ENCODE assay signal across 15 mouse cellular contexts in genomic region chr10:93303231-93303630, GRCm38 (mm10). TPM values are rescaled to one million over a fixed set of nuclear protein-coding genes. Genes with fewer than 3 reads are reported as not detected.
A peak's percentile ranks its signal among the peaks of the same experiment; 100 is the strongest.
DNase-seq lines count a peak whose midpoint lies in the region; ATAC-seq and TF ChIP-seq lines count a peak whose summit lies in the region.
"Had no signal": no experiment of that assay in that cellular context is flagged by ENCODE, and none has a peak within 500 bp of the region (broad histone marks: within the 10 kb centered on the region; RNA-seq: fewer than 3 reads in every experiment).

No protein-coding gene starts in this region.

- H3K4me2 ChIP-seq in liver, embryonic 13.5 days = no peak overlapping the region
- H3K4me2 ChIP-seq in liver, embryonic 12.5 days = no peak overlapping the region
- no peak overlapping the region for H3K4me2 ChIP-seq in embryonic facial prominence, embryonic 13.5 days
- H3K4me2 ChIP-seq: hindbrain, embryonic 14.5 days; intestine, embryonic 15.5 days; liver, embryonic 15.5 days had no signal

- ATAC-seq in liver, embryonic 13.5 days (ENCODE audit: low read depth) = no peak
- no peak for ATAC-seq in liver, embryonic 12.5 days
- no peak for ATAC-seq in embryonic facial prominence, embryonic 13.5 days (ENCODE audit: insufficient number of reproducible peaks, insufficient read depth, low FRiP score, low TSS enrichment, low read depth)
- ATAC-seq: forebrain, embryonic 16.5 days; intestine, embryonic 15.5 days had no signal

- 79% methylated on average over 4 of the region's 4 CpGs for WGBS in kidney, adult 2 months
- WGBS in liver, embryonic 13.5 days (ENCODE audit: insufficient replicate concordance) = 32% methylated on average over 4 of the region's 4 CpGs
- 44% methylated on average over 4 of the region's 4 CpGs for WGBS in liver, embryonic 12.5 days (ENCODE audit: insufficient replicate concordance)
- WGBS in embryonic facial prominence, embryonic 13.5 days = 73% methylated on average over 4 of the region's 4 CpGs

- no peaks in the 10 kb centered on the region for H3K27me3 ChIP-seq in kidney, adult 2 months (replicated peaks; ENCODE audit: control insufficient read depth, insufficient read depth, low read length)
- H3K27me3 ChIP-seq in liver, embryonic 13.5 days = peaks cover 3% of the 10 kb centered on the region; the same call in 1 of the 2 replicates
- no peaks in the 10 kb centered on the region; the same call in 1 of the 2 replicates for H3K27me3 ChIP-seq in liver, embryonic 12.5 days (replicated peaks)
- no peaks in the 10 kb centered on the region for H3K27me3 ChIP-seq in embryonic facial prominence, embryonic 13.5 days
- H3K27me3 ChIP-seq: intestine, embryonic 15.5 days had no signal

- DNase-seq in gastrocnemius, adult 2 months = no peak
- DNase-seq in gastrocnemius, postnatal 36 days = no peak
- no peak for DNase-seq in kidney, adult 2 months
- no peak for DNase-seq in kidney, postnatal 4 days
- DNase-seq in liver, embryonic 13.5 days = no peak
- no peak for DNase-seq in urinary bladder, postnatal 36 days (ENCODE audit: low spot score in 2 of 2)
- DNase-seq: cerebellum, postnatal 14 days; midbrain, embryonic 14.5 days; thymus, postnatal 36 days had no signal

- TF ChIP-seq POLR2A in kidney, adult 2 months (IDR thresholded peaks at IDR 0.05; ENCODE audit: low read depth, low read length) = no peak

- H3K36me3 ChIP-seq in kidney, adult 2 months (ENCODE audit: control insufficient read depth, insufficient read depth, low read length) = no peaks in the 10 kb centered on the region
- H3K36me3 ChIP-seq in liver, embryonic 13.5 days = no peaks in the 10 kb centered on the region
- H3K36me3 ChIP-seq in liver, embryonic 12.5 days = no peaks in the 10 kb centered on the region
- H3K36me3 ChIP-seq in embryonic facial prominence, embryonic 13.5 days = no peaks in the 10 kb centered on the region
- H3K36me3 ChIP-seq: intestine, embryonic 15.5 days; liver, embryonic 15.5 days had no signal

- H3K27ac ChIP-seq in gastrocnemius, adult 2 months = peak overlapping the region; percentile 93
- H3K27ac ChIP-seq in kidney, adult 2 months (ENCODE audit: insufficient read depth, low read depth, low read length) = 0 out of 2 replicates have a peak overlapping the region, but pooled peaks have one; percentile 55
- H3K27ac ChIP-seq in liver, embryonic 13.5 days = no peak overlapping the region
- H3K27ac ChIP-seq in liver, embryonic 12.5 days = no peak overlapping the region
- peak overlapping the region; percentile 29; the same call in 1 of the 2 replicates for H3K27ac ChIP-seq in embryonic facial prominence, embryonic 13.5 days
- H3K27ac ChIP-seq: hindbrain, embryonic 14.5 days; intestine, embryonic 15.5 days; liver, embryonic 15.5 days had no signal

- TF ChIP-seq CTCF in gastrocnemius, adult 2 months (IDR thresholded peaks at IDR 0.05) = no peak
- TF ChIP-seq CTCF in kidney, adult 2 months (conservative IDR thresholded peaks at IDR 0.05; ENCODE audit: insufficient read depth, insufficient read length, low read depth, low read length) = no peak

- no peaks in the 10 kb centered on the region for H3K4me1 ChIP-seq in kidney, adult 2 months (ENCODE audit: control insufficient read depth, insufficient read depth, low read length)
- H3K4me1 ChIP-seq in liver, embryonic 13.5 days (replicated peaks) = peaks cover 12% of the 10 kb centered on the region; the same call in 1 of the 2 replicates
- H3K4me1 ChIP-seq in liver, embryonic 12.5 days = peaks cover 6% of the 10 kb centered on the region; the same call in 1 of the 2 replicates
- peaks cover 54% of the 10 kb centered on the region for H3K4me1 ChIP-seq in embryonic facial prominence, embryonic 13.5 days
- H3K4me1 ChIP-seq: intestine, embryonic 15.5 days; liver, embryonic 15.5 days had no signal

- 0 out of 2 replicates have a peak overlapping the region, but pooled peaks have one; percentile 22 for H3K9ac ChIP-seq in liver, embryonic 13.5 days
- no peak overlapping the region for H3K9ac ChIP-seq in liver, embryonic 12.5 days
- 0 out of 2 replicates have a peak overlapping the region, but pooled peaks have one; percentile 12 for H3K9ac ChIP-seq in embryonic facial prominence, embryonic 13.5 days
- H3K9ac ChIP-seq: hindbrain, embryonic 14.5 days; intestine, embryonic 15.5 days; liver, embryonic 15.5 days had no signal

- H3K9me3 ChIP-seq in liver, embryonic 13.5 days (replicated peaks) = no peaks in the 10 kb centered on the region
- no peaks in the 10 kb centered on the region for H3K9me3 ChIP-seq in liver, embryonic 12.5 days (replicated peaks)
- H3K9me3 ChIP-seq in embryonic facial prominence, embryonic 13.5 days = no peaks in the 10 kb centered on the region
- H3K9me3 ChIP-seq: intestine, embryonic 15.5 days; liver, embryonic 15.5 days had no signal

- peak overlapping the region; percentile 40 for H3K4me3 ChIP-seq in gastrocnemius, adult 2 months
- H3K4me3 ChIP-seq in kidney, adult 2 months (ENCODE audit: insufficient read depth, low read depth, low read length) = no peak overlapping the region
- H3K4me3 ChIP-seq in liver, embryonic 13.5 days (replicated peaks) = no peak overlapping the region
- H3K4me3 ChIP-seq in liver, embryonic 12.5 days = no peak overlapping the region
- H3K4me3 ChIP-seq in embryonic facial prominence, embryonic 13.5 days = no peak overlapping the region
- H3K4me3 ChIP-seq: intestine, embryonic 15.5 days; liver, embryonic 15.5 days had no signal

- intact Hi-C loops in gastrocnemius, adult 2 months (cut with DNase I) = no loop called here
- intact Hi-C loops in gastrocnemius, postnatal 36 days (cut with DNase I) = no loop called here

RNA-seq across cellular contexts. Expression of gene Elk3, which starts 7.7 kb away (rescaled TPM):
- total RNA-seq in gastrocnemius, adult 2 months (2021) = 10 to 100 TPM; 11.7 to 14.2 TPM
- 10 to 100 TPM; 11.6 to 14.2 TPM for total RNA-seq in gastrocnemius, postnatal 36 days (2021)
- polyA plus RNA-seq in kidney, adult 2 months (2012; rRNA removed) = 27.5 and 28.1 TPM in 2 replicates
- polyA plus RNA-seq in liver, embryonic 13.5 days (2015; fragmentation: Nextera tagmentation; extraction: Ambion mirVana) = 4.2 and 4.7 TPM in 2 replicates
- polyA plus RNA-seq in liver, embryonic 12.5 days (2016; fragmentation: Nextera tagmentation; extraction: Ambion mirVana) = 8.6 and 9.6 TPM in 2 replicates
- 33.9 and 40.0 TPM in 2 replicates for polyA plus RNA-seq in embryonic facial prominence, embryonic 13.5 days (2015; fragmentation: Nextera tagmentation; extraction: Ambion mirVana)

Comparison
In these comparisons a context has a peak if more than half of its experiments do, and no peak if none do; other contexts are left out.
1. H3K27ac ChIP-seq: peak in gastrocnemius, adult 2 months (single experiment), kidney, adult 2 months (single experiment) and embryonic facial prominence, embryonic 13.5 days (single experiment); none in liver, embryonic 13.5 days (single experiment) and liver, embryonic 12.5 days (single experiment).